Mouse (Mus musculus): ENCODE results near the gene Dexi. TPM values are rescaled to one million over a fixed set of nuclear protein-coding genes. Genes with fewer than 3 reads are reported as not detected.

The Dexi gene
- polyA plus RNA-seq, 1 experiment from 2014 or later: 20.8 TPM

GRCm38 (mm10) chr16:10498096-10498602, 44.7 kb downstream of the Dexi start:
- 53% methylated on average over 5 of the region's 5 CpGs for WGBS
- Histone ChIP-seq H3K4me2 (no peak overlapping the region), H3K4me1 (replicated peaks) (no peaks in the 10 kb centered on the region), H3K27me3 (replicated peaks) (peaks cover 36% of the 10 kb centered on the region), H3K36me3 (no peaks in the 10 kb centered on the region), H3K9ac (no peak overlapping the region), H3K9me3 (replicated peaks) (no peaks in the 10 kb centered on the region), H3K27ac (ENCODE audit: poor library complexity, severe bottlenecking) (no peak overlapping the region), H3K4me3 (no peak overlapping the region)
- ATAC-seq (ENCODE audit: insufficient number of reproducible peaks, low FRiP score): no peak

GRCm38 (mm10) chr16:10495824-10496298, 47.0 kb downstream of the Dexi start:
- Histone ChIP-seq H3K4me1 (replicated peaks) (no peaks in the 10 kb centered on the region), H3K36me3 (no peaks in the 10 kb centered on the region), H3K27ac (ENCODE audit: poor library complexity, severe bottlenecking) (no peak overlapping the region), H3K4me2 (no peak overlapping the region), H3K9me3 (replicated peaks) (no peaks in the 10 kb centered on the region), H3K27me3 (replicated peaks) (peaks cover 22% of the 10 kb centered on the region), H3K9ac (no peak overlapping the region), H3K4me3 (no peak overlapping the region)
- ATAC-seq (ENCODE audit: insufficient number of reproducible peaks, low FRiP score): no peak
- WGBS: 63% methylated on average over 2 of the region's 2 CpGs

- Histone ChIP-seq H3K9me3 (replicated peaks) (no peaks in the 10 kb centered on the region), H3K4me1 (replicated peaks) (peaks cover 12% of the 10 kb centered on the region), H3K4me2 (no peak overlapping the region), H3K4me3 (no peak overlapping the region), H3K27ac (ENCODE audit: poor library complexity, severe bottlenecking) (no peak overlapping the region), H3K36me3 (no peaks in the 10 kb centered on the region), H3K9ac (no peak overlapping the region), H3K27me3 (replicated peaks) (peaks cover 47% of the 10 kb centered on the region)
- no peak for ATAC-seq (ENCODE audit: insufficient number of reproducible peaks, low FRiP score)
- WGBS: 78% methylated on average over 3 of the region's 3 CpGs
These were observed 50.3 kb downstream of the Dexi start for GRCm38 (mm10) chr16:10492587-10492986.

GRCm38 (mm10) chr16:10491716-10492115, 51.1 kb downstream of the Dexi start:
- Histone ChIP-seq H3K27ac (ENCODE audit: poor library complexity, severe bottlenecking) (no peak overlapping the region), H3K9me3 (replicated peaks) (no peaks in the 10 kb centered on the region), H3K27me3 (replicated peaks) (peaks cover 53% of the 10 kb centered on the region), H3K36me3 (no peaks in the 10 kb centered on the region), H3K4me2 (no peak overlapping the region), H3K4me3 (no peak overlapping the region), H3K9ac (no peak overlapping the region), H3K4me1 (replicated peaks) (peaks cover 12% of the 10 kb centered on the region)
- 73% methylated on average over 4 of the region's 4 CpGs for WGBS
- no peak for ATAC-seq (ENCODE audit: insufficient number of reproducible peaks, low FRiP score)

GRCm38 (mm10) chr16:10490503-10491150, 52.2 kb downstream of the Dexi start:
- H3K4me2 ChIP-seq: peak overlapping the region; percentile 73; the same call in 1 of the 2 replicates
- peaks cover 12% of the 10 kb centered on the region for H3K4me1 ChIP-seq (replicated peaks)
- no peak for ATAC-seq (ENCODE audit: insufficient number of reproducible peaks, low FRiP score)
- 67% methylated on average over 18 of the region's 18 CpGs for WGBS
- H3K9me3 ChIP-seq (replicated peaks): no peaks in the 10 kb centered on the region
- no peak overlapping the region for H3K9ac ChIP-seq
- H3K4me3 ChIP-seq: no peak overlapping the region
- no peak overlapping the region for H3K27ac ChIP-seq (ENCODE audit: poor library complexity, severe bottlenecking)
- no peaks in the 10 kb centered on the region for H3K36me3 ChIP-seq
- peaks cover 51% of the 10 kb centered on the region for H3K27me3 ChIP-seq (replicated peaks)

- no peak overlapping the region for H3K27ac ChIP-seq (ENCODE audit: poor library complexity, severe bottlenecking)
- H3K9me3 ChIP-seq (replicated peaks): no peaks in the 10 kb centered on the region
- H3K4me2 ChIP-seq: peak overlapping the region; percentile 73
- no peaks in the 10 kb centered on the region for H3K36me3 ChIP-seq
- peaks cover 51% of the 10 kb centered on the region for H3K27me3 ChIP-seq (replicated peaks)
- WGBS: 13% methylated on average over 14 of the region's 14 CpGs
- no peak for ATAC-seq (ENCODE audit: insufficient number of reproducible peaks, low FRiP score)
- H3K9ac ChIP-seq: peak overlapping the region; percentile 44; the same call in 1 of the 2 replicates
- H3K4me3 ChIP-seq: peak overlapping the region; percentile 35
- H3K4me1 ChIP-seq (replicated peaks): peaks cover 12% of the 10 kb centered on the region
These were observed 52.9 kb downstream of the Dexi start for GRCm38 (mm10) chr16:10489904-10490457.

- 3% methylated on average over 9 of the region's 9 CpGs for WGBS
- Histone ChIP-seq H3K4me3 (peak overlapping the region; percentile 35), H3K9me3 (replicated peaks) (no peaks in the 10 kb centered on the region), H3K27me3 (replicated peaks) (peaks cover 51% of the 10 kb centered on the region), H3K27ac (ENCODE audit: poor library complexity, severe bottlenecking) (no peak overlapping the region), H3K36me3 (no peaks in the 10 kb centered on the region), H3K9ac (peak overlapping the region; percentile 44; the same call in 1 of the 2 replicates), H3K4me1 (replicated peaks) (peaks cover 12% of the 10 kb centered on the region), H3K4me2 (peak overlapping the region; percentile 73)
- no peak for ATAC-seq (ENCODE audit: insufficient number of reproducible peaks, low FRiP score)
These were observed 53.4 kb downstream of the Dexi start for GRCm38 (mm10) chr16:10489483-10489882.

- Histone ChIP-seq H3K4me2 (peak overlapping the region; percentile 73; the same call in 1 of the 2 replicates), H3K9ac (no peak overlapping the region), H3K4me1 (replicated peaks) (peaks cover 12% of the 10 kb centered on the region), H3K4me3 (peak overlapping the region; percentile 35; the same call in 1 of the 2 replicates), H3K27ac (ENCODE audit: poor library complexity, severe bottlenecking) (no peak overlapping the region), H3K27me3 (replicated peaks) (peaks cover 51% of the 10 kb centered on the region), H3K9me3 (replicated peaks) (no peaks in the 10 kb centered on the region), H3K36me3 (no peaks in the 10 kb centered on the region)
- WGBS: 69% methylated on average over 7 of the region's 7 CpGs
- ATAC-seq (ENCODE audit: insufficient number of reproducible peaks, low FRiP score): no peak
These were observed 53.9 kb downstream of the Dexi start for GRCm38 (mm10) chr16:10488769-10489481.

GRCm38 (mm10) chr16:10487895-10488493, 54.9 kb downstream of the Dexi start:
- 77% methylated on average over 8 of the region's 8 CpGs for WGBS
- H3K27me3 ChIP-seq (replicated peaks): peaks cover 45% of the 10 kb centered on the region
- H3K9me3 ChIP-seq (replicated peaks): no peaks in the 10 kb centered on the region
- no peak overlapping the region for H3K4me2 ChIP-seq
- no peak overlapping the region for H3K27ac ChIP-seq (ENCODE audit: poor library complexity, severe bottlenecking)
- H3K4me1 ChIP-seq (replicated peaks): peaks cover 12% of the 10 kb centered on the region
- H3K36me3 ChIP-seq: no peaks in the 10 kb centered on the region
- no peak overlapping the region for H3K9ac ChIP-seq
- no peak for ATAC-seq (ENCODE audit: insufficient number of reproducible peaks, low FRiP score)
- no peak overlapping the region for H3K4me3 ChIP-seq

GRCm38 (mm10) chr16:10486993-10487392, 55.9 kb downstream of the Dexi start:
- no peak for ATAC-seq (ENCODE audit: insufficient number of reproducible peaks, low FRiP score)
- no peaks in the 10 kb centered on the region for H3K36me3 ChIP-seq
- no peaks in the 10 kb centered on the region for H3K9me3 ChIP-seq (replicated peaks)
- peaks cover 45% of the 10 kb centered on the region for H3K27me3 ChIP-seq (replicated peaks)
- no peak overlapping the region for H3K4me3 ChIP-seq
- H3K9ac ChIP-seq: no peak overlapping the region
- WGBS: 71% methylated on average over 3 of the region's 3 CpGs
- peaks cover 12% of the 10 kb centered on the region for H3K4me1 ChIP-seq (replicated peaks)
- H3K27ac ChIP-seq (ENCODE audit: poor library complexity, severe bottlenecking): no peak overlapping the region
- H3K4me2 ChIP-seq: no peak overlapping the region

- WGBS: 61% methylated on average over 4 of the region's 4 CpGs
- no peak overlapping the region for H3K4me3 ChIP-seq
- no peaks in the 10 kb centered on the region for H3K9me3 ChIP-seq (replicated peaks)
- ATAC-seq (ENCODE audit: insufficient number of reproducible peaks, low FRiP score): no peak
- no peaks in the 10 kb centered on the region for H3K4me1 ChIP-seq (replicated peaks)
- no peak overlapping the region for H3K9ac ChIP-seq
- H3K27ac ChIP-seq (ENCODE audit: poor library complexity, severe bottlenecking): no peak overlapping the region
- no peak overlapping the region for H3K4me2 ChIP-seq
- H3K27me3 ChIP-seq (replicated peaks): peaks cover 13% of the 10 kb centered on the region; the same call in 1 of the 2 replicates
- no peaks in the 10 kb centered on the region for H3K36me3 ChIP-seq
These were observed 60.5 kb downstream of the Dexi start for GRCm38 (mm10) chr16:10482343-10482742.
